Mouse (Mus musculus) naive thymus-derived CD4-positive, alpha-beta T cell, adult 2 months (primary cell): ENCODE measurements at regions not wholly inside any gene's neighbourhood (a gene's known extent, or its start where the extent isn't known, plus 50 kb on each side); places are given as distances from the start of the nearest gene placed in this dataset.

ENCODE experiments used
- DNase-seq: peaks from one replicate; pipeline ENCODE4 v3.0.0-alpha.2; 2011; ENCODE audit warnings: low read depth

- DNase-seq: peak; percentile 0
These were observed 52.7 kb upstream of the Btbd35f27 start for GRCm38 (mm10) chrX:4899187-4899586.
